8 mouse cellular contexts compared by ENCODE assay signal in the genomic region with DNA sequence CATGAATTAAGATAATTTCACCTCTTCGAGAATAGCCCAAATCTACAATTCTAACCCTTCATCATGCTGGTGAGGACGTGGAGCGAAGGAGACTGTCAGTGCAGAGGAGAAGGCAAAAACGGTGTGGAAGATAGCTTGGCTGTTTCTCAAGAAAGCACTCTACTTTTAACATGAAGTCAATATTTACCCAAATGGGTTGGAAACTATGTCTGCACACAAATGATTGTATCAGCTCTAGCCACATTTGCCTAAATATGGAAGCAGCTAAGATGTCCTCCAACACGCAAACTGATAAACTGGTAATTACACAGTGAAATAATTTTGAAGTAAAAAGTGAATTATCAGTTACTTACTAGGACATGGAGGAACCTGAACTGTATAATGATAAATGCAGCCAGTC. TPM values are rescaled to one million over a fixed set of nuclear protein-coding genes. Genes with fewer than 3 reads are reported as not detected.
DNase-seq lines count a peak whose midpoint lies in the region; TF ChIP-seq lines count a peak whose summit lies in the region.

No protein-coding gene starts in this region.

- H3K36me3 ChIP-seq in ES-Bruce4 (ENCODE audit: control insufficient read depth, insufficient read depth, low read length, poor library complexity, severe bottlenecking) (peaks cover 29% of the 10 kb centered on the region), macrophage (ENCODE audit: inconsistent target) (peaks cover 10% of the 10 kb centered on the region; the same call in 1 of the 2 replicates)
- H3K36me3 ChIP-seq in hindbrain, embryonic 10.5 days: peaks cover 55% of the 10 kb centered on the region

- TF ChIP-seq EP300 in ES-Bruce4 (IDR thresholded peaks at IDR 0.05; ENCODE audit: insufficient read depth, low read depth, low read length): no peak

- H3K27me3 ChIP-seq in ES-Bruce4 (ENCODE audit: control insufficient read depth, insufficient read depth, low read length, poor library complexity, severe bottlenecking): no peaks in the 10 kb centered on the region
- no peaks in the 10 kb centered on the region for H3K27me3 ChIP-seq in hindbrain, embryonic 10.5 days (ENCODE audit: insufficient read depth, poor library complexity, severe bottlenecking)

- no peak for DNase-seq in gastrocnemius, adult 2 months
- no peak for DNase-seq in gastrocnemius, postnatal 4 days (ENCODE audit: low spot score in 2 of 2)
- no peak for DNase-seq in hindbrain, embryonic 10.5 days (ENCODE audit: low spot score)
- DNase-seq in frontal cortex, postnatal 14 days (ENCODE audit: low spot score in 2 of 2): no peak
- DNase-seq in adrenal gland, adult 2 months: no peak
- DNase-seq in cerebellum, postnatal 10 days: no peak

- H3K79me2 ChIP-seq in macrophage (ENCODE audit: inconsistent target): peaks cover 45% of the 10 kb centered on the region

- TF ChIP-seq POLR2A in ES-Bruce4 (IDR thresholded peaks at IDR 0.05; ENCODE audit: insufficient read depth, low read length): no peak

- H3K4me3 ChIP-seq in gastrocnemius, adult 2 months: peak overlapping the region; percentile 95
- H3K4me3 ChIP-seq in ES-Bruce4 (ENCODE audit: low read depth, low read length) (no peak overlapping the region), macrophage (ENCODE audit: inconsistent target) (peak overlapping the region; percentile 58)
- peak overlapping the region; percentile 88 for H3K4me3 ChIP-seq in hindbrain, embryonic 10.5 days

- H3K9ac ChIP-seq in ES-Bruce4 (ENCODE audit: low read depth, poor library complexity, severe bottlenecking): peak overlapping the region; percentile 90

- H3K4me1 ChIP-seq in ES-Bruce4 (ENCODE audit: control insufficient read depth, insufficient read depth, low read length): peaks cover 5% of the 10 kb centered on the region
- peaks cover 42% of the 10 kb centered on the region for H3K4me1 ChIP-seq in hindbrain, embryonic 10.5 days (replicated peaks)

- WGBS in hindbrain, embryonic 10.5 days: 90% methylated on average over 5 of the region's 5 CpGs
- whole genome bisulfite sequencing in macrophage (ENCODE audit: missing documents): 87% methylated on average over 5 of the region's 5 CpGs

- intact Hi-C loops in gastrocnemius, adult 2 months (cut with DNase I): loop anchor here (2.0 to 10.0 kb wide), 4 partner anchors 48 to 288 kb away; partner anchors contain the start of genes Farp2 and Thap4

- H3K27ac ChIP-seq in gastrocnemius, adult 2 months: peak overlapping the region; percentile 99
- H3K27ac ChIP-seq in ES-Bruce4 (ENCODE audit: insufficient read depth, low read length) (no peak overlapping the region), macrophage (peak overlapping the region; percentile 88)
- peak overlapping the region; percentile 92; the same call in 1 of the 2 replicates for H3K27ac ChIP-seq in hindbrain, embryonic 10.5 days

- TF ChIP-seq CTCF in gastrocnemius, adult 2 months (IDR thresholded peaks at IDR 0.05): no peak
- TF ChIP-seq CTCF in ES-Bruce4 (IDR thresholded peaks at IDR 0.05; ENCODE audit: low read depth, low read length): no peak

- H3K9me3 ChIP-seq in ES-Bruce4 (replicated peaks; ENCODE audit: control insufficient read depth, insufficient read depth, low read length, poor library complexity, severe bottlenecking): no peaks in the 10 kb centered on the region
- H3K9me3 ChIP-seq in hindbrain, embryonic 10.5 days: no peaks in the 10 kb centered on the region

RNA-seq across cellular contexts. Expression of gene Ing5, which starts 1.0 kb away (rescaled TPM):
- total RNA-seq in gastrocnemius, adult 2 months (2021): 1 to 10 TPM; 3.6 to 5.8 TPM
- total RNA-seq in gastrocnemius, postnatal 4 days (2021): 1 to 10 TPM; 6.5 to 7.9 TPM
- 33.9 and 34.2 TPM in 2 replicates for polyA plus RNA-seq in ES-Bruce4 (2011; ENCODE audit: insufficient read depth, insufficient read length, low read depth, missing spikeins)
- polyA plus RNA-seq in hindbrain, embryonic 10.5 days (2016; fragmentation: Nextera tagmentation; extraction: Ambion mirVana): 17.4 and 24.4 TPM in 2 replicates
- total RNA-seq in macrophage (2018; cell fraction: chromatin; rRNA removed): 10 to 100 TPM in 21 of 26 experiments, 1 to 10 TPM in 5; 7.2 to 20.3 (median 13.5) TPM
- total RNA-seq in macrophage (2018; cell fraction: cytosol; rRNA removed): 10 to 100 TPM in 10 of 26 experiments, 1 to 10 TPM in 16; 5.6 to 12.0 (median 9.6) TPM
- total RNA-seq in macrophage (2018; cell fraction: nucleus; rRNA removed): 10 to 100 TPM in 23 of 26 experiments, 1 to 10 TPM in 3; 9.1 to 21.4 (median 12.5) TPM
- polyA plus RNA-seq in macrophage (2018): 5.8 to 10.8 TPM (median 6.5 TPM) in 3 replicates
- total RNA-seq in adrenal gland, adult 2 months (2021): 10 to 100 TPM; 14.8 to 19.1 TPM
- polyA plus RNA-seq in adrenal gland, adult 2 months (2012; rRNA removed): 4.3 and 4.6 TPM in 2 replicates

RNA-seq across cellular contexts. Expression of gene Dtymk, which starts 1.0 kb away (rescaled TPM):
- 10 to 100 TPM; 14.1 to 18.6 TPM for total RNA-seq in gastrocnemius, adult 2 months (2021)
- total RNA-seq in gastrocnemius, postnatal 4 days (2021): 10 to 100 TPM; 64.3 to 65.5 TPM
- 179 and 191 TPM in 2 replicates for polyA plus RNA-seq in ES-Bruce4 (2011; ENCODE audit: insufficient read depth, insufficient read length, low read depth, missing spikeins)
- 228 and 263 TPM in 2 replicates for polyA plus RNA-seq in hindbrain, embryonic 10.5 days (2016; fragmentation: Nextera tagmentation; extraction: Ambion mirVana)
- 10 to 100 TPM in 23 of 26 experiments, 1 to 10 TPM in 3; 5.5 to 76.8 (median 35.1) TPM for total RNA-seq in macrophage (2018; cell fraction: chromatin; rRNA removed)
- total RNA-seq in macrophage (2018; cell fraction: cytosol; rRNA removed): 10 to 100 TPM; 10.0 to 23.9 (median 16.8) TPM
- total RNA-seq in macrophage (2018; cell fraction: nucleus; rRNA removed): 100 to 1,000 TPM in 1 of 26 experiments, 10 to 100 TPM in 22, 1 to 10 TPM in 3; 6.6 to 162 (median 40.9) TPM
- polyA plus RNA-seq in macrophage (2018): 11.9 to 58.0 TPM (median 15.6 TPM) in 3 replicates
- total RNA-seq in adrenal gland, adult 2 months (2021): 10 to 100 TPM; 50.6 to 66.3 TPM
- polyA plus RNA-seq in adrenal gland, adult 2 months (2012; rRNA removed): 43.2 and 44.5 TPM in 2 replicates

RNA-seq across cellular contexts. Expression of gene D2hgdh, which starts 21.9 kb away (rescaled TPM):
- total RNA-seq in gastrocnemius, adult 2 months (2021): 10 to 100 TPM; 21.7 to 22.9 TPM
- 10 to 100 TPM; 19.6 to 24.0 TPM for total RNA-seq in gastrocnemius, postnatal 4 days (2021)
- 17.6 and 23.4 TPM in 2 replicates for polyA plus RNA-seq in ES-Bruce4 (2011; ENCODE audit: insufficient read depth, insufficient read length, low read depth, missing spikeins)
- polyA plus RNA-seq in hindbrain, embryonic 10.5 days (2016; fragmentation: Nextera tagmentation; extraction: Ambion mirVana): 16.1 and 16.4 TPM in 2 replicates
- total RNA-seq in macrophage (2018; cell fraction: chromatin; rRNA removed): 100 to 1,000 TPM in 1 of 26 experiments, 10 to 100 TPM in 24, 1 to 10 TPM in 1; 9.3 to 129 (median 42.8) TPM
- total RNA-seq in macrophage (2018; cell fraction: cytosol; rRNA removed): 10 to 100 TPM in 10 of 26 experiments, 1 to 10 TPM in 16; 5.8 to 14.7 (median 9.0) TPM
- total RNA-seq in macrophage (2018; cell fraction: nucleus; rRNA removed): 10 to 100 TPM in 23 of 26 experiments, 1 to 10 TPM in 3; 8.0 to 60.5 (median 23.7) TPM
- polyA plus RNA-seq in macrophage (2018): 8.4 to 9.9 TPM (median 9.6 TPM) in 3 replicates
- total RNA-seq in adrenal gland, adult 2 months (2021): 10 to 100 TPM; 45.2 to 57.5 TPM
- polyA plus RNA-seq in adrenal gland, adult 2 months (2012; rRNA removed): 28.8 and 29.6 TPM in 2 replicates

RNA-seq across cellular contexts. Expression of gene Thap4, which starts 48.1 kb away (rescaled TPM):
- total RNA-seq in gastrocnemius, adult 2 months (2021): 10 to 100 TPM; 70.0 to 94.1 TPM
- 10 to 100 TPM; 44.2 to 45.4 TPM for total RNA-seq in gastrocnemius, postnatal 4 days (2021)
- polyA plus RNA-seq in ES-Bruce4 (2011; ENCODE audit: insufficient read depth, insufficient read length, low read depth, missing spikeins) (44.8 and 51.5 TPM in 2 replicates), macrophage (2018) (19.4 to 27.1 TPM (median 20.8 TPM) in 3 replicates)
- polyA plus RNA-seq in hindbrain, embryonic 10.5 days (2016; fragmentation: Nextera tagmentation; extraction: Ambion mirVana): 40.7 and 48.8 TPM in 2 replicates
- 10 to 100 TPM in 17 of 26 experiments, 1 to 10 TPM in 9; 1.8 to 28.6 (median 13.8) TPM for total RNA-seq in macrophage (2018; cell fraction: chromatin; rRNA removed)
- total RNA-seq in macrophage (2018; cell fraction: cytosol; rRNA removed): 10 to 100 TPM; 17.0 to 37.1 (median 23.2) TPM
- 10 to 100 TPM in 17 of 26 experiments, 1 to 10 TPM in 9; 5.7 to 22.8 (median 12.6) TPM for total RNA-seq in macrophage (2018; cell fraction: nucleus; rRNA removed)
- 10 to 100 TPM; 49.2 to 52.0 TPM for total RNA-seq in adrenal gland, adult 2 months (2021)
- 44.0 and 45.1 TPM in 2 replicates for polyA plus RNA-seq in adrenal gland, adult 2 months (2012; rRNA removed)

RNA-seq across cellular contexts. Expression of gene Atg4b, which starts 51.5 kb away (rescaled TPM):
- 10 to 100 TPM; 24.0 to 31.3 TPM for total RNA-seq in gastrocnemius, adult 2 months (2021)
- 10 to 100 TPM; 41.7 to 46.7 TPM for total RNA-seq in gastrocnemius, postnatal 4 days (2021)
- polyA plus RNA-seq in ES-Bruce4 (2011; ENCODE audit: insufficient read depth, insufficient read length, low read depth, missing spikeins) (75.9 and 92.7 TPM in 2 replicates), macrophage (2018) (35.6 to 47.4 TPM (median 36.8 TPM) in 3 replicates)
- polyA plus RNA-seq in hindbrain, embryonic 10.5 days (2016; fragmentation: Nextera tagmentation; extraction: Ambion mirVana): 83.7 and 103 TPM in 2 replicates
- total RNA-seq in macrophage (2018; cell fraction: chromatin; rRNA removed): 100 to 1,000 TPM in 20 of 26 experiments, 10 to 100 TPM in 6; 44.5 to 205 (median 128) TPM
- total RNA-seq in macrophage (2018; cell fraction: cytosol; rRNA removed): 10 to 100 TPM; 15.6 to 37.3 (median 23.3) TPM
- 10 to 100 TPM; 23.7 to 95.5 (median 49.6) TPM for total RNA-seq in macrophage (2018; cell fraction: nucleus; rRNA removed)
- total RNA-seq in adrenal gland, adult 2 months (2021): 10 to 100 TPM; 73.5 to 87.9 TPM
- 43.7 and 50.8 TPM in 2 replicates for polyA plus RNA-seq in adrenal gland, adult 2 months (2012; rRNA removed)
